Mouse (Mus musculus) embryonic facial prominence, embryonic 13.5 days (tissue): ENCODE results near the gene Scg5. TPM values are rescaled to one million over a fixed set of nuclear protein-coding genes. Genes with fewer than 3 reads are reported as not detected.

Experiments
- ATAC-seq: fragments of 200-750 bp; cut with Nextera tagmentation; 2 replicates; pipeline ENCODE4 v1.8.0; 2017; ENCODE audit warnings: low read depth; ENCODE audit not compliant: insufficient number of reproducible peaks, insufficient read depth, low FRiP score, low TSS enrichment
- H3K27ac ChIP-seq: fragments of 300-500 bp; sonication (generic); 2 replicates; pipeline ENCODE4 v1.5.1; 2015; ENCODE audit warnings: moderate library complexity, mild to moderate bottlenecking, inconsistent platforms
- H3K27me3 ChIP-seq: fragments of 300-500 bp; sonication (generic); 2 replicates; pipeline ENCODE4 v1.6.1; 2015; ENCODE audit warnings: mild to moderate bottlenecking, inconsistent platforms
- H3K36me3 ChIP-seq: fragments of 300-500 bp; sonication (generic); 2 replicates; pipeline ENCODE4 v1.6.1; 2015; ENCODE audit warnings: mild to moderate bottlenecking, inconsistent platforms
- H3K4me1 ChIP-seq: fragments of 300-500 bp; sonication (generic); 2 replicates; pipeline ENCODE4 v1.6.1; 2015; ENCODE audit warnings: inconsistent platforms
- H3K4me2 ChIP-seq: fragments of 300-500 bp; sonication (generic); 2 replicates; pipeline ENCODE4 v1.6.1; 2015; ENCODE audit warnings: moderate library complexity, mild to moderate bottlenecking, inconsistent platforms
- H3K4me3 ChIP-seq: fragments of 300-500 bp; sonication (generic); 2 replicates; pipeline ENCODE4 v1.5.1; 2015; ENCODE audit warnings: mild to moderate bottlenecking, inconsistent platforms
- H3K9ac ChIP-seq: fragments of 300-500 bp; sonication (generic); 2 replicates; pipeline ENCODE4 v1.6.1; 2015; ENCODE audit warnings: mild to moderate bottlenecking, inconsistent platforms
- H3K9me3 ChIP-seq: fragments of 300-500 bp; sonication (generic); 2 replicates; pipeline ENCODE4 v1.6.1; 2016; ENCODE audit warnings: inconsistent platforms
- WGBS: fragments of 180-500 bp; shearing (Covaris S2); methylation state at CpG from one replicate; pipeline ENCODE4 v1.1.7; 2015; ENCODE audit warnings: mixed read lengths; 5-methylcytosine and 5-hydroxymethylcytosine counted together
- polyA plus RNA-seq: library from polyadenylated mRNA; unstranded; fragments of >200 nt; fragmentation: Nextera tagmentation; extraction: Ambion mirVana; gene quantifications from 2 replicates; pipeline ENCODE4 v1.2.1, GENCODE M21; 2015

Gene Scg5
- 2.7 and 3.8 TPM in 2 replicates for polyA plus RNA-seq

DNA sequence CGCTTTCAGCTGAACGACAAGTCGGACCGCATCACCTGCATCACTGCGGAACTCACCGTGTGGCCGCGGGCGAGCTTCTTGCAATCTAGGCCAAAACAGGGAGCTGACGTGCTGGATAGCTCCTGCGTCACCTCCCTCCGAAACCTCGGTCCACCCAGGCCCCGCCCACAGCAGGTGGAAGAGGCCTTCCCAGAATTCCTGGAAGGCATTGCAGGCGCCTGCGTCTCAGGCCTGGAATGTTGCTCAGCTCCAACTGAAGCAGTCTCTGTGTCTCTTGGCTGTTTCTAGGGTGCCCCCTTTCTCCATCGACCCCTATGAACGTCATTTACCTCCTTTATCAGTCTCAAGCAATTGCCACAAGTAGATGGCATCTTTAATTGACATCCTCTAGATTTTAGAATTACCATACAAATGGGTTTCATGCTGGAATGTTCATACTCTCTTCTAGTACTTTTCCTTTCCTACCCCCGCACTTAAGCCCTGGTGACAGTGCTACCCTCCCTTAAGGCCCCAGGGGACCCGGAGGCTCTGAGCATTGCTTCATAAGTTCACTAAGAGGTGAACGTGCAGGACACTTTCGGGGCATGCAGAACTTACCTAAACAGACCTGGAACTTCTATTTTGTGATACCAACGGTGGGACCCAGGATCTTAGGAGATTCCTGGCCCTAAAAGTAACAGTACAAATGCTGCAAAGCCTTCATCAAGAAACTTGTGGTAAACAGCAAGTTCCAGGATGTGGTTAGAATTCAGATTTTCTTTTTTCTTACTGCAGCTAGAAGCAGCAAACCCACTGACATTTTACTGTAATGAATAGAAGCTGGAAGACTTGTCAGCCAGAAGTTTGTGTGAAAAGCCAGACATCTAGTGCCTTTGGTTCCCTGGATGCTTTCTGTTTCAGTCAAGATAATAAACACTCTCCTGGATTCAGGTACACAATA lies at the start of gene Scg5:
TSS of gene Scg5 (minus strand) at position 179 of the 940 bp plus-strand sequence.
- Histone ChIP-seq H3K36me3 (peaks cover 19% of the 10 kb centered on the region), H3K4me3 (peak within 1 kb of the TSS; percentile 31), H3K9ac (peak within 1 kb of the TSS; percentile 52), H3K4me2 (peak within 1 kb of the TSS; percentile 57), H3K9me3 (no peaks in the 10 kb centered on the region), H3K4me1 (peaks cover 13% of the 10 kb centered on the region), H3K27ac (no peak within 1 kb of the TSS), H3K27me3 (peaks cover 6% of the 10 kb centered on the region; the same call in 1 of the 2 replicates)
- ATAC-seq, result peak; percentile 71; the same call in 1 of the 2 replicates
- WGBS, result 9% methylated on average over 23 of the region's 23 CpGs

DNA sequence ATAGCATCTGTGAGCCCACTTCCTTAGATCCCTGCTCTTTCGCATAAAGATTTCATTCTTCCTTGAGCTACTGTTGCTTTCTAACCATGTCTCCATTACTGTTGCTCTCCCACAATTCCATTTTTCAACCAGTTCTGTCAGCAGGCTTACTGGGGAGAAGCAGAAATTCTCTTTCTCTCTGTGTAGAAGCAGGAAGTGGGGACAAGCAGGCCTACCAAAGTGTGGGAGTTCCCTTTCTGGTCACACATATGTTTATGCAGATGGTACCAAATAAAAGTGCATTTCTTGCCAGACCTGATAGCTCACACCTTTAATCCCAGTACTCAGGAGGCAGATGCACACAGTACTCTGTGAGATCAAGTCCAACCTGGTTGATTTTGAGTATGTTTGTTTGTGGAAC lies 41.2 kb upstream of the Scg5 start:
- no peak overlapping the region for H3K9ac ChIP-seq
- WGBS, result 76% methylated on average over 1 of the region's 1 CpGs
- no peaks in the 10 kb centered on the region for H3K27me3 ChIP-seq
- no peak overlapping the region for H3K27ac ChIP-seq
- no peaks in the 10 kb centered on the region for H3K36me3 ChIP-seq
- H3K4me3 ChIP-seq, result no peak overlapping the region
- no peaks in the 10 kb centered on the region for H3K4me1 ChIP-seq
- no peak for ATAC-seq
- H3K4me2 ChIP-seq, result no peak overlapping the region
- H3K9me3 ChIP-seq, result no peaks in the 10 kb centered on the region

DNA sequence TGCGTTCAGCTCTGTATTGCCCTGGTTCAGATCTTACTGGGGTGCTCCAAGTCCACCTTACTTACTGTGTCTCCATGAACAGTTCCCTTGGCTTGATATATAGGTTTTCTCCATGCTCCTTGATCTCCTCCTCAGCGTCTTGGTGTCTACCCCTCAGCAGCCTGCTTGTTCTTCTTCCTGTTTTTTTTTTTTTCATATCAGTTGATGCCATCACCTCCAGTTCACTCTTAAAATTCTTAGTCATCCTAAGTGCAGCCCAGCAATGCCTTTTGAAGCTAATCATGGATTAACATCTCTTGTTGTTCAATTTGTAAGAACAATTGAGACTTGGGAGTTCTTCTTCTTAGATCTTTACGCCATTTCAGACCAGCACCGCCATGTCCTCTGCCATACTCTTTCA lies 39.5 kb upstream of the Scg5 start:
- ATAC-seq, result no peak
- H3K27ac ChIP-seq, result no peak overlapping the region
- H3K4me3 ChIP-seq, result no peak overlapping the region
- H3K9ac ChIP-seq, result no peak overlapping the region
- H3K4me2 ChIP-seq, result no peak overlapping the region
- WGBS, result 80% methylated on average over 4 of the region's 4 CpGs
- H3K9me3 ChIP-seq, result no peaks in the 10 kb centered on the region
- H3K4me1 ChIP-seq, result no peaks in the 10 kb centered on the region
- H3K36me3 ChIP-seq, result no peaks in the 10 kb centered on the region
- no peaks in the 10 kb centered on the region for H3K27me3 ChIP-seq

DNA sequence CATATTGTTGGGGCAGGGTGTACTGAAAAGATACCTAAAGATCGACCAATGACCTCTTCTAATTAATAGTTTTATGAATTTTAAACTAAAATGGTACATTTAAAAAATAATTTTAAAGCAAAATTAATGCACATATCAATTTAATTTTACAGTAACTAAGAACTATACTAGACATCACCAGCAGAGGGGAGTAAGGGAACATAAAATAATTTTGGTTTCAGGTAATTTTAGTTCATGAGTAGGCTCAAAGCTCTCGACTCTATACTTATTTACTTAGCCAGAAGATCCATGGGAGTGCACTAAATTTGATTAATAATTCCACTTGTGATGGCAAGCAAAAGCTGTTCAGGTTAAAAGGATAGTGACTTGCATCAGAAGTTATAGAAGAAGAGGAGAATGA lies 37.2 kb upstream of the Scg5 start:
- Histone ChIP-seq H3K4me3 (no peak overlapping the region), H3K9me3 (no peaks in the 10 kb centered on the region), H3K27ac (no peak overlapping the region), H3K9ac (no peak overlapping the region), H3K36me3 (no peaks in the 10 kb centered on the region), H3K4me1 (no peaks in the 10 kb centered on the region), H3K4me2 (no peak overlapping the region), H3K27me3 (no peaks in the 10 kb centered on the region)
- WGBS, result 22% methylated on average over 2 of the region's 2 CpGs
- no peak for ATAC-seq

DNA sequence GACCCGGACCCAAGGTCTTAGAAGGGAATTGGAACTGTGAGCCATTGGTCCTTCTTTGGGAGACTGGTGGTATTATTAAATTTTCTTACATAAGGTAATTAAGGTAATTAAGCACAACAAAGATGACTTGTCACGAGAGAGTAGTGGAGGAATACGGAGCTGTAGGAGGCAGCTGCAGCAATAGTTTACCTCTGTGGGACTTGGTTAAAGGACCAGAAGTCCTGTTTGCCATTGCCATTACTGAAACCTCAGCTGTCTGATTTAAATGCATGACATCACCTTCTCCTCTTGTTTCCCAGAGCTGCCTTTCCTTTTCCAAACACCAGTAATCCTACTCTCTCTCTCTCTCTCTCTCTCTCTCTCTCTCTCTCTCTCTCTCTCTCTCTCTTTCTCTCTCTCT lies 20.2 kb upstream of the Scg5 start:
- WGBS, result under 1% methylated on average over 3 of the region's 3 CpGs
- Histone ChIP-seq H3K36me3 (peaks cover 10% of the 10 kb centered on the region), H3K4me1 (peaks cover 27% of the 10 kb centered on the region), H3K4me3 (peak overlapping the region; percentile 90), H3K27me3 (no peaks in the 10 kb centered on the region), H3K9me3 (no peaks in the 10 kb centered on the region), H3K4me2 (peak overlapping the region; percentile 87), H3K27ac (peak overlapping the region; percentile 77), H3K9ac (peak overlapping the region; percentile 83)
- ATAC-seq, result peak; percentile 16; the same call in 1 of the 2 replicates

- WGBS, result under 1% methylated on average over 48 of the region's 48 CpGs
Observed at GRCm38 (mm10) chr2:113848245-113849121, 19.6 kb upstream of the Scg5 start, which contains the start of gene Arhgap11a. Gene Arhgap11a (minus strand): TSS chr2:113848661.

DNA sequence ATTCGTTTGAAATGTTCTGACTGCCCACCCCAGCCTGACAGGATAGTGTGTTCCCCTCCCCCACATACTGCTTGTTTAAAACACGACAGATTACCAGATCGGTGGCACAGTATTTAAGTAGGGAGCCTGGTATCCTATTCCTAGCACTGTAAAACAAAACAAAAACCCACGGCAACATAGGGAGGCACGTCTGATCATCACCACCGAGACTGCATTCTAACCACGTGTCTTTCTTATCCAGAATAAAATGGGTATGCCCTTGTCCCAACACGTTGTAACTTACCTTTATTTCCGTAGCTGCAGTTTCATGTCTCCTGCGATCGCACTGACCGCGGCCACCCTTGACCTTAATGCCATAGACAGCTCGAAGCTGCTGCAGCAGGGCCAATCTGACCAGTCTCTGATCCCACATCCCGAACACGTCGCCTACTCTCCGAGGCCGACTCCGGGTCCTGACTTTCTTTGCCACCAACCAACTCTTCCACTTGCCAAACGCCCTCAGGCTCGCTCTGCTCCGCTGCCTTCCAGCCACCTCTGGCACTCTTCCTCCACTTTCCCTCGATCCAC lies 18.8 kb upstream of the Scg5 start:
- no peaks in the 10 kb centered on the region for H3K9me3 ChIP-seq
- H3K4me1 ChIP-seq, result peaks cover 27% of the 10 kb centered on the region
- H3K9ac ChIP-seq, result peak overlapping the region; percentile 83
- under 1% methylated on average over 24 of the region's 24 CpGs for WGBS
- peak overlapping the region; percentile 90 for H3K4me3 ChIP-seq
- H3K36me3 ChIP-seq, result peaks cover 20% of the 10 kb centered on the region
- peak overlapping the region; percentile 87 for H3K4me2 ChIP-seq
- ATAC-seq, result 0 out of 2 replicates have a peak, but pooled peaks have one; percentile 12
- H3K27ac ChIP-seq, result peak overlapping the region; percentile 77
- no peaks in the 10 kb centered on the region for H3K27me3 ChIP-seq

More at GRCm38 (mm10) chr2:113848245-113849121, 19.6 kb upstream of the Scg5 start, which contains the start of gene Arhgap11a:
- Histone ChIP-seq H3K27me3 (no peaks in the 10 kb centered on the region), H3K4me2 (peak within 1 kb of the TSS; percentile 87), H3K4me1 (peaks cover 27% of the 10 kb centered on the region), H3K9me3 (no peaks in the 10 kb centered on the region), H3K27ac (peak within 1 kb of the TSS; percentile 77), H3K9ac (peak within 1 kb of the TSS; percentile 83), H3K36me3 (peaks cover 16% of the 10 kb centered on the region), H3K4me3 (peak within 1 kb of the TSS; percentile 90)
- ATAC-seq, result peak; percentile 92

DNA sequence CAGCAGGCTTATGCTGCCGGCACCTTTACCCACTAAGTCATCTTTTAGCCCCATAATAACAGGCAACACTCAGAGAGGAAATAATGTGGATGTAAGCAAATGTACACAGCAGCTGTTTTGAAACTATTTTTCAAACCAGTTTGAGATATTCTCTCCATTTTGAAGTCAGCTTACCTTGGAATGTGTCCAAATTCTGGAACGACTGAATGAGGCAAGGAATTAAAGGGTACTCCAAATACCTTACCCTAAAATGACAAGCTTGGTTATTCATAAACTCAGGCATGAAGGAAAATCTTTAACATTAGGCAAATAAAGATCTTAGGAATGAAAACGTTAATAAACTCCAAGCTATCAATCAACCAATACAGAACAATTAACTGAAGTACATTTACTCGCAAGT lies 16.2 kb upstream of the Scg5 start:
- no peaks in the 10 kb centered on the region for H3K9me3 ChIP-seq
- ATAC-seq, result no peak
- peaks cover 32% of the 10 kb centered on the region for H3K36me3 ChIP-seq
- no peak overlapping the region for H3K4me3 ChIP-seq
- no peak overlapping the region for H3K4me2 ChIP-seq
- H3K27ac ChIP-seq, result no peak overlapping the region
- WGBS, result 77% methylated on average over 4 of the region's 4 CpGs
- H3K9ac ChIP-seq, result no peak overlapping the region
- peaks cover 27% of the 10 kb centered on the region for H3K4me1 ChIP-seq
- H3K27me3 ChIP-seq, result no peaks in the 10 kb centered on the region

GRCm38 (mm10) chr2:113841656-113842437 lies 12.9 kb upstream of the Scg5 start:
- H3K27me3 ChIP-seq, result no peaks in the 10 kb centered on the region
- 85% methylated on average over 4 of the region's 4 CpGs for WGBS
- no peak overlapping the region for H3K4me3 ChIP-seq
- no peak for ATAC-seq
- H3K27ac ChIP-seq, result no peak overlapping the region
- no peaks in the 10 kb centered on the region for H3K9me3 ChIP-seq
- no peak overlapping the region for H3K4me2 ChIP-seq
- H3K9ac ChIP-seq, result no peak overlapping the region
- H3K4me1 ChIP-seq, result peaks cover 14% of the 10 kb centered on the region
- H3K36me3 ChIP-seq, result peaks cover 44% of the 10 kb centered on the region

DNA sequence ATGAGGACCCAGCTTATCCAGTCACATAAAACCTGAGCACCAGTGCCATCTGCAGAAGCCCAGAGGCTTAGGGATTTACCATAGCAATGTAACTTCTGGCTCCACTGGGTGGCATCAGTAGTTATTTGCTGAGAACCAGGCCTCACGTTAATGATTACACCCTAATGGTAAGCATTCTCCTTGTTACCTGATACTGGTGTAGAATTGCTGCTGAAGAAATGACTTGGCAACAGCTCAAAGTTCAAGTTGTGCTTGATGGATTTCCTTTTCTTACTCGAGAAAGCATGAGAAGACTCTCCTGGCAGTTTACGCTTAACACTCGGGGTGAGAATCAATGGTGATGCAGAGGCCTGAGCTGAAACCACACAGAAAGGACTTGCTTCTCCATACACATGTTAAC lies 10.6 kb upstream of the Scg5 start:
- peaks cover 60% of the 10 kb centered on the region for H3K36me3 ChIP-seq
- H3K4me1 ChIP-seq, result no peaks in the 10 kb centered on the region
- no peak overlapping the region for H3K4me3 ChIP-seq
- no peak for ATAC-seq
- WGBS, result 71% methylated on average over 4 of the region's 4 CpGs
- no peaks in the 10 kb centered on the region for H3K27me3 ChIP-seq
- H3K9me3 ChIP-seq, result no peaks in the 10 kb centered on the region
- H3K9ac ChIP-seq, result no peak overlapping the region
- no peak overlapping the region for H3K27ac ChIP-seq
- H3K4me2 ChIP-seq, result no peak overlapping the region
